Mouse (Mus musculus): ENCODE measurements at regions not wholly inside any gene's neighbourhood (a gene's known extent, or its start where the extent isn't known, plus 50 kb on each side); places are given as distances from the start of the nearest gene placed in this dataset.

DNA sequence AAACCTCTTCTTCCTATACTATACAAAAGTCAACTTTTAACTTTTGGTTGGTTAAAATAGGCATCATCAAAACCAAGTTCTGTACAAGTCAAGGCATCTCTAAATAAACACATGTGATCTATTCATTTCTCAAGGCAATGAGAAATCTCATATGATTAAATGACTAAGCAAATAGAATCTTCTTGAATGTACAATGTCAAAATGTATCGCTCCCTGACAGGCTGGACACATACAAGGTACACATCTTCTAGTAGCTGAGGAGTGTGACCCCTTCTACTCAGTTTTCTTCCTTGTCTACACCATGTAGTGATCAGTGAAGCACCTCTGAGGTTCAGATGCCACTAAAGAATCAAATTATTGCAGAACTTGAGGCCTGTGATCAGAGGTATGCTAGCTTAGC is 120.0 kb downstream of the Fam124b start:
- TF ChIP-seq FLI1 (IDR thresholded peaks at IDR 0.05; ENCODE audit: low read length) (no peak), GATA1 (IDR thresholded peaks at IDR 0.05; ENCODE audit: borderline replicate concordance, low read length) (no peak)
